Mouse (Mus musculus): ENCODE data around the gene Sacm1l. TPM values are rescaled to one million over a fixed set of nuclear protein-coding genes. Genes with fewer than 3 reads are reported as not detected.
A peak's percentile ranks its signal among the peaks of the same experiment; 100 is the strongest.

Sacm1l gene
- polyA plus RNA-seq, 1 experiment from 2014 or later, result 48.2 TPM

- 80% methylated on average over 10 of the region's 10 CpGs for WGBS
- Histone ChIP-seq H3K27ac (replicated peaks in 1 of 2; ENCODE audit: control insufficient read depth in 1 of 2, insufficient read depth in 1 of 2, low read depth in 2 of 2, low read length in 2 of 2) (no peak overlapping the region), H3K4me1 (ENCODE audit: control insufficient read depth in 2 of 2, insufficient read depth in 2 of 2, low read length in 2 of 2) (no peaks in the 10 kb centered on the region), H3K9ac (ENCODE audit: low read length) (no peak overlapping the region), H3K4me2 (ENCODE audit: low read length) (no peak overlapping the region), H3K36me3 (ENCODE audit: control insufficient read depth, insufficient read depth, low read length) (peaks cover 62% of the 10 kb centered on the region), H3K27me3 (ENCODE audit: control insufficient read depth, insufficient read depth, low read length) (no peaks in the 10 kb centered on the region), H3K9me3 (ENCODE audit: control insufficient read depth, low read length) (no peaks in the 10 kb centered on the region), H3K4me3 (ENCODE audit: control insufficient read depth in 1 of 2, insufficient read depth in 1 of 2, low read depth in 1 of 2, low read length in 2 of 2) (no peak overlapping the region)
- no peak for ATAC-seq (ENCODE audit: insufficient number of reproducible peaks, insufficient read depth, low FRiP score, low read depth)
These were observed 48.0 kb downstream of the Sacm1l start for GRCm38 (mm10) chr9:123577360-123578192.

- H3K36me3 ChIP-seq (ENCODE audit: control insufficient read depth, insufficient read depth, low read length), result peaks cover 86% of the 10 kb centered on the region
- 54% methylated on average over 7 of the region's 7 CpGs for WGBS
- no peak for ATAC-seq (ENCODE audit: insufficient number of reproducible peaks, insufficient read depth, low FRiP score, low read depth)
These were observed 59.8 kb downstream of the Sacm1l start for GRCm38 (mm10) chr9:123589240-123589910.

GRCm38 (mm10) chr9:123595194-123595593 lies 65.6 kb downstream of the Sacm1l start:
- no peak overlapping the region for H3K27ac ChIP-seq (replicated peaks in 1 of 2; ENCODE audit: control insufficient read depth in 1 of 2, insufficient read depth in 1 of 2, low read depth in 2 of 2, low read length in 2 of 2)
- no peak overlapping the region for H3K4me3 ChIP-seq (ENCODE audit: control insufficient read depth in 1 of 2, insufficient read depth in 1 of 2, low read depth in 1 of 2, low read length in 2 of 2)
- H3K4me1 ChIP-seq (ENCODE audit: control insufficient read depth in 2 of 2, insufficient read depth in 2 of 2, low read length in 2 of 2), result peaks cover 6 to 13% of the 10 kb centered on the region in 2 experiments; a peak in 3 of 4 replicates
- 85% methylated on average over 4 of the region's 4 CpGs for WGBS
- H3K9ac ChIP-seq (ENCODE audit: low read length), result no peak overlapping the region
- H3K27me3 ChIP-seq (ENCODE audit: control insufficient read depth, insufficient read depth, low read length), result no peaks in the 10 kb centered on the region
- no peak for ATAC-seq (ENCODE audit: insufficient number of reproducible peaks, insufficient read depth, low FRiP score, low read depth)
- H3K9me3 ChIP-seq (ENCODE audit: control insufficient read depth, low read length), result no peaks in the 10 kb centered on the region
- peaks cover 44% of the 10 kb centered on the region for H3K36me3 ChIP-seq (ENCODE audit: control insufficient read depth, insufficient read depth, low read length)
- no peak overlapping the region for H3K4me2 ChIP-seq (ENCODE audit: low read length)

More at GRCm38 (mm10) chr9:123589240-123589910, 59.8 kb downstream of the Sacm1l start:
- H3K27ac ChIP-seq (replicated peaks in 1 of 2; ENCODE audit: control insufficient read depth in 1 of 2, insufficient read depth in 1 of 2, low read depth in 2 of 2, low read length in 2 of 2), result no peak overlapping the region
- H3K4me2 ChIP-seq (ENCODE audit: low read length), result no peak overlapping the region
- no peaks in the 10 kb centered on the region for H3K9me3 ChIP-seq (ENCODE audit: control insufficient read depth, low read length)
- H3K4me3 ChIP-seq (ENCODE audit: control insufficient read depth in 1 of 2, insufficient read depth in 1 of 2, low read depth in 1 of 2, low read length in 2 of 2), result no peak overlapping the region
- H3K27me3 ChIP-seq (ENCODE audit: control insufficient read depth, insufficient read depth, low read length), result no peaks in the 10 kb centered on the region
- no peak overlapping the region for H3K9ac ChIP-seq (ENCODE audit: low read length)
- H3K4me1 ChIP-seq (ENCODE audit: control insufficient read depth in 2 of 2, insufficient read depth in 2 of 2, low read length in 2 of 2), result no peaks in the 10 kb centered on the region

DNA sequence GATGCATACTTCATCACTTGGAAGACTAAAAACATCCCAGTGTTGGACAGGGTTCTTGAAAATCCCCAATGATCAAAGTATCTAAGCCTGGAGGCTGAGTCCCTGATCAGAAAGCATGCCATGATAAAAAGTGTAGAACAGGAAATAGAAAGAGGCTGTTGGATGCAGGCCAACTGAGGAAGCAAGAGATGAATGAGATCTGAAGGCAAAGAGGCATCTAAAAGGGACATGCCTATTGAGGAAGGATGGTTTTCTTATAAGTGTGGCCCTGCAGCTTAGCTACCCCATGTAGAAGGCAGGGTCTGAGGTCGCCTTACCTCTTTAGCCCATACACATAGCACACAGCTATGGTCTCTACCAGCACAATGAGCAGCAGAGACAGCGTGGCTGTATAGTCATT lies 67.4 kb downstream of the Sacm1l start:
- 97% methylated on average over 2 of the region's 2 CpGs for WGBS
- no peak overlapping the region for H3K9ac ChIP-seq (ENCODE audit: low read length)
- H3K27me3 ChIP-seq (ENCODE audit: control insufficient read depth, insufficient read depth, low read length), result no peaks in the 10 kb centered on the region
- H3K4me2 ChIP-seq (ENCODE audit: low read length), result no peak overlapping the region
- peaks cover 6 to 13% of the 10 kb centered on the region in 2 experiments; a peak in 3 of 4 replicates for H3K4me1 ChIP-seq (ENCODE audit: control insufficient read depth in 2 of 2, insufficient read depth in 2 of 2, low read length in 2 of 2)
- no peak overlapping the region for H3K27ac ChIP-seq (replicated peaks in 1 of 2; ENCODE audit: control insufficient read depth in 1 of 2, insufficient read depth in 1 of 2, low read depth in 2 of 2, low read length in 2 of 2)
- no peak overlapping the region for H3K4me3 ChIP-seq (ENCODE audit: control insufficient read depth in 1 of 2, insufficient read depth in 1 of 2, low read depth in 1 of 2, low read length in 2 of 2)
- H3K36me3 ChIP-seq (ENCODE audit: control insufficient read depth, insufficient read depth, low read length), result peaks cover 31% of the 10 kb centered on the region
- ATAC-seq (ENCODE audit: insufficient number of reproducible peaks, insufficient read depth, low FRiP score, low read depth), result no peak
- no peaks in the 10 kb centered on the region for H3K9me3 ChIP-seq (ENCODE audit: control insufficient read depth, low read length)

GRCm38 (mm10) chr9:123597376-123597775 lies 67.8 kb downstream of the Sacm1l start:
- 72% methylated on average over 2 of the region's 2 CpGs for WGBS
- no peak overlapping the region for H3K4me3 ChIP-seq (ENCODE audit: control insufficient read depth in 1 of 2, insufficient read depth in 1 of 2, low read depth in 1 of 2, low read length in 2 of 2)
- no peak overlapping the region for H3K27ac ChIP-seq (replicated peaks in 1 of 2; ENCODE audit: control insufficient read depth in 1 of 2, insufficient read depth in 1 of 2, low read depth in 2 of 2, low read length in 2 of 2)
- no peaks in the 10 kb centered on the region for H3K27me3 ChIP-seq (ENCODE audit: control insufficient read depth, insufficient read depth, low read length)
- H3K4me2 ChIP-seq (ENCODE audit: low read length), result no peak overlapping the region
- H3K9ac ChIP-seq (ENCODE audit: low read length), result no peak overlapping the region
- H3K9me3 ChIP-seq (ENCODE audit: control insufficient read depth, low read length), result no peaks in the 10 kb centered on the region
- ATAC-seq (ENCODE audit: insufficient number of reproducible peaks, insufficient read depth, low FRiP score, low read depth), result 0 out of 2 replicates have a peak, but pooled peaks have one; percentile 6
- H3K4me1 ChIP-seq (ENCODE audit: control insufficient read depth in 2 of 2, insufficient read depth in 2 of 2, low read length in 2 of 2), result peaks cover 6 to 13% of the 10 kb centered on the region in 2 experiments; a peak in 3 of 4 replicates
- peaks cover 29% of the 10 kb centered on the region for H3K36me3 ChIP-seq (ENCODE audit: control insufficient read depth, insufficient read depth, low read length)

DNA sequence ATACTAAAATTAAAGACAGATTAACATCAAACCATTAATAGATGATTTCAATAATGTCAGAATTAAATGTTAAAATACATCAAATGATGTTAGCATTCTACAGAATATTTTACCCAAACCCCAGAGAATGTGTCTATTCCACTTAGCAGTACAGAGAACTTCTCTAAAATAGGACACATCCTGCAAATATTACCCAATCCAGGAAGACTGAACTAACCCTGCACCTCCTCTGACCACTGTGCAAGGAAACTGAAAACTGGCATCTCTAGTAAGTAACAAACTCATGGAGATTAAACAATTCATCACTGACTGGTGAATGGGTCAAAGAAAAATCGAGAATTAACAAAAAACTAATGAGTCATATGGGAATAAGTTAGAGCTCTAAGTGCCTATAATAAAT lies 72.0 kb downstream of the Sacm1l start:
- WGBS, result 74% methylated on average over 1 of the region's 1 CpGs
- Histone ChIP-seq H3K9ac (ENCODE audit: low read length) (no peak overlapping the region), H3K27ac (replicated peaks in 1 of 2; ENCODE audit: control insufficient read depth in 1 of 2, insufficient read depth in 1 of 2, low read depth in 2 of 2, low read length in 2 of 2) (no peak overlapping the region), H3K4me1 (ENCODE audit: control insufficient read depth in 2 of 2, insufficient read depth in 2 of 2, low read length in 2 of 2) (peaks cover 4 to 13% of the 10 kb centered on the region in 2 experiments; a peak in 3 of 4 replicates), H3K4me2 (ENCODE audit: low read length) (no peak overlapping the region), H3K27me3 (ENCODE audit: control insufficient read depth, insufficient read depth, low read length) (no peaks in the 10 kb centered on the region), H3K36me3 (ENCODE audit: control insufficient read depth, insufficient read depth, low read length) (no peaks in the 10 kb centered on the region), H3K4me3 (ENCODE audit: control insufficient read depth in 1 of 2, insufficient read depth in 1 of 2, low read depth in 1 of 2, low read length in 2 of 2) (no peak overlapping the region), H3K9me3 (ENCODE audit: control insufficient read depth, low read length) (no peaks in the 10 kb centered on the region)
- ATAC-seq (ENCODE audit: insufficient number of reproducible peaks, insufficient read depth, low FRiP score, low read depth), result no peak

DNA sequence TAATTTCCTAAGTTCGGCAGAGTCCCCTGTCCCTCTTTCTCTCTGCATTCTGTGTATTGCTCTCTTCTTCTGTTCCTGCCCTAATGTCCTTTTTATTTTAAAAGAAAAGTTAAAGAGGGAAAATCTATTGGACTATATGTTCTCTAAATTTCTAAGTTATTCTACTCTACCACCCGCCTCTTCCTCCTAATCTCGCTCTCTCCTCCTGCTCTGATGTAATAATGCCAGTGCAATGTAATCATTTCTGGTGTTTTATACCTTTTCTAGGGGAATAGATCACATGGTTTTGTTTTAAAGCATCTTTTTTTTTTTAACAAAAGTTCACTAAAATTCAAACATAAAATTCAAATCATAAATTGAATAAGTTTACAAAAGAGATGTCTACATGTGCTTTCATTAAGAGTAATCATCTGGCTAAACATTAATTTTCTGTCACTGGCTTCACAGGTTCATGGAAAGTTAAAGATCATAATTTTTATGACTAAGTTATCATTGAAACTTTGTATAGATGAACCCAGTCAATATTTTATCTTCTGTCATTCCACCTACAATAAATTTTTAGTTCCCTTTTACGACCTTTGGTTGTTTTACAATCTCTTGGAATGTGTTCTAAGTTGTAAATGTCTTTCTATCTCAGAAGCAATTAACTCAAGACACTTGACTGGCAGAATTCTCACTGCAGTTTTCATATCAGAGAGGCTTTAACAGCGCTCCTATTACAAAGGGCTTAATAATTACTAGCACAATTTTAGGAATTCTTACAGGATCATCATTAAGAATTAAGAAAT lies 90.9 kb downstream of the Sacm1l start:
- ATAC-seq (ENCODE audit: insufficient number of reproducible peaks, insufficient read depth, low FRiP score, low read depth), result no peak
- Histone ChIP-seq H3K27ac (replicated peaks in 1 of 2; ENCODE audit: control insufficient read depth in 1 of 2, insufficient read depth in 1 of 2, low read depth in 2 of 2, low read length in 2 of 2) (no peak overlapping the region), H3K4me1 (ENCODE audit: control insufficient read depth in 2 of 2, insufficient read depth in 2 of 2, low read length in 2 of 2) (no peaks in the 10 kb centered on the region), H3K27me3 (ENCODE audit: control insufficient read depth, insufficient read depth, low read length) (no peaks in the 10 kb centered on the region), H3K9me3 (ENCODE audit: control insufficient read depth, low read length) (no peaks in the 10 kb centered on the region), H3K9ac (ENCODE audit: low read length) (no peak overlapping the region), H3K36me3 (ENCODE audit: control insufficient read depth, insufficient read depth, low read length) (no peaks in the 10 kb centered on the region), H3K4me2 (ENCODE audit: low read length) (no peak overlapping the region), H3K4me3 (ENCODE audit: control insufficient read depth in 1 of 2, insufficient read depth in 1 of 2, low read depth in 1 of 2, low read length in 2 of 2) (no peak overlapping the region)
- WGBS, result 84% methylated on average over 5 of the region's 5 CpGs

All from heart, embryonic 14.5 days (tissue).